Mouse (Mus musculus): ENCODE results near the gene Tube1.

Tube1 gene

GRCm38 (mm10) chr10:39133462-39134310, at the start of gene Tube1, which contains the start of gene Fam229b:
Tube1 (plus strand) TSS chr10:39133976.
Fam229b (minus strand) TSS chr10:39133914.
- DNase-seq (ENCODE audit: low read depth, low spot score): peak; percentile 94

- DNase-seq (ENCODE audit: low read depth, low spot score): no peak
Measured at GRCm38 (mm10) chr10:39096981-39097380, 36.8 kb upstream of the Tube1 start.

GRCm38 (mm10) chr10:39098746-39099145, 35.0 kb upstream of the Tube1 start:
- DNase-seq (ENCODE audit: low read depth, low spot score): no peak

- DNase-seq (ENCODE audit: low read depth, low spot score): no peak
Measured at GRCm38 (mm10) chr10:39104803-39105449, 28.9 kb upstream of the Tube1 start.

GRCm38 (mm10) chr10:39106413-39106812, 27.4 kb upstream of the Tube1 start:
- no peak for DNase-seq (ENCODE audit: low read depth, low spot score)

- DNase-seq (ENCODE audit: low read depth, low spot score): no peak
Measured at GRCm38 (mm10) chr10:39106935-39107334, 26.8 kb upstream of the Tube1 start.

- DNase-seq (ENCODE audit: low read depth, low spot score): no peak
Measured at GRCm38 (mm10) chr10:39108837-39109488, 24.8 kb upstream of the Tube1 start.

- DNase-seq (ENCODE audit: low read depth, low spot score): no peak
Measured at GRCm38 (mm10) chr10:39109489-39109874, 24.3 kb upstream of the Tube1 start.

GRCm38 (mm10) chr10:39121412-39121811, 12.4 kb upstream of the Tube1 start:
- DNase-seq (ENCODE audit: low read depth, low spot score): no peak

- no peak for DNase-seq (ENCODE audit: low read depth, low spot score)
Measured at GRCm38 (mm10) chr10:39137766-39138165, 4.0 kb downstream of the Tube1 start.

- no peak for DNase-seq (ENCODE audit: low read depth, low spot score)
Measured at GRCm38 (mm10) chr10:39138761-39139160, 5.0 kb downstream of the Tube1 start.

- no peak for DNase-seq (ENCODE audit: low read depth, low spot score)
Measured at GRCm38 (mm10) chr10:39140843-39141242, 7.1 kb downstream of the Tube1 start.

- DNase-seq (ENCODE audit: low read depth, low spot score): no peak
Measured at GRCm38 (mm10) chr10:39141401-39141800, 7.6 kb downstream of the Tube1 start.

- DNase-seq (ENCODE audit: low read depth, low spot score): no peak
Measured at GRCm38 (mm10) chr10:39142216-39142615, 8.4 kb downstream of the Tube1 start.

- no peak for DNase-seq (ENCODE audit: low read depth, low spot score)
Measured at GRCm38 (mm10) chr10:39156719-39157118, 22.9 kb downstream of the Tube1 start.

- DNase-seq (ENCODE audit: low read depth, low spot score): no peak
Measured at GRCm38 (mm10) chr10:39157321-39157720, 23.5 kb downstream of the Tube1 start.

GRCm38 (mm10) chr10:39158306-39158705, 24.5 kb downstream of the Tube1 start:
- no peak for DNase-seq (ENCODE audit: low read depth, low spot score)

- no peak for DNase-seq (ENCODE audit: low read depth, low spot score)
Measured at GRCm38 (mm10) chr10:39161406-39161805, 27.6 kb downstream of the Tube1 start.

- DNase-seq (ENCODE audit: low read depth, low spot score): no peak
Measured at GRCm38 (mm10) chr10:39162666-39163484, 29.1 kb downstream of the Tube1 start.

- no peak for DNase-seq (ENCODE audit: low read depth, low spot score)
Measured at GRCm38 (mm10) chr10:39163694-39164093, 29.9 kb downstream of the Tube1 start, which contains the start of gene Ccn6. Ccn6 (minus strand) TSS chr10:39163794.

GRCm38 (mm10) chr10:39165632-39166115, 31.9 kb downstream of the Tube1 start:
- peak; percentile 34 for DNase-seq (ENCODE audit: low read depth, low spot score)

All from skeletal muscle tissue, adult 2 months (tissue).